Mouse (Mus musculus) embryonic facial prominence, embryonic 12.5 days (tissue): Measurements from ENCODE around the gene Mroh8. TPM values are rescaled to one million over a fixed set of nuclear protein-coding genes. Genes with fewer than 3 reads are reported as not detected.
A peak's percentile ranks its signal among the peaks of the same experiment; 100 is the strongest.
"Not testable (repeated sequence)": the region's sequence is repeated elsewhere in the genome, so short reads cannot be mapped to it uniquely, and the experiment has no call there.

ENCODE experiments used
- ATAC-seq: fragments of 200-750 bp; cut with Nextera tagmentation; 2 replicates; pipeline ENCODE4 v1.8.0; 2017; ENCODE audit not compliant: insufficient number of reproducible peaks, insufficient read depth, low FRiP score, low TSS enrichment
- H3K27ac ChIP-seq: fragments of 300-500 bp; sonication (generic); 2 replicates; pipeline ENCODE4 v1.5.1; 2016; ENCODE audit warnings: mild to moderate bottlenecking
- H3K27me3 ChIP-seq: fragments of 300-500 bp; sonication (generic); 2 replicates; pipeline ENCODE4 v1.6.1; 2016; ENCODE audit warnings: mild to moderate bottlenecking, moderate library complexity
- H3K36me3 ChIP-seq: fragments of 300-500 bp; sonication (generic); 2 replicates; pipeline ENCODE4 v1.6.1; 2016; ENCODE audit warnings: mild to moderate bottlenecking
- H3K4me1 ChIP-seq: fragments of 300-500 bp; sonication (generic); 2 replicates; pipeline ENCODE4 v1.6.1; 2016
- H3K4me2 ChIP-seq: fragments of 300-500 bp; sonication (generic); replicated peaks from 2 replicates; pipeline ENCODE4 v1.6.1; 2016; ENCODE audit warnings: mild to moderate bottlenecking, moderate library complexity
- H3K4me3 ChIP-seq: fragments of 300-500 bp; sonication (generic); 2 replicates; pipeline ENCODE4 v1.5.1; 2016; ENCODE audit warnings: mild to moderate bottlenecking
- H3K9ac ChIP-seq: fragments of 300-500 bp; sonication (generic); 2 replicates; pipeline ENCODE4 v1.6.1; 2016; ENCODE audit warnings: mild to moderate bottlenecking, moderate library complexity
- H3K9me3 ChIP-seq: fragments of 300-500 bp; sonication (generic); 2 replicates; pipeline ENCODE4 v1.6.1; 2016; ENCODE audit warnings: mild to moderate bottlenecking, moderate library complexity
- WGBS: fragments of 180-500 bp; shearing (Covaris S2); methylation state at CpG from one replicate; pipeline ENCODE4 v1.1.7; 2016; 5-methylcytosine and 5-hydroxymethylcytosine counted together
- polyA plus RNA-seq: library from polyadenylated mRNA; unstranded; fragments of >200 nt; fragmentation: Nextera tagmentation; extraction: Ambion mirVana; gene quantifications from 2 replicates; pipeline ENCODE4 v1.2.1, GENCODE M21; 2016

Gene Mroh8
- polyA plus RNA-seq, 1 experiment from 2014 or later: 0.65 TPM

- H3K4me1 ChIP-seq: no peaks in the 10 kb centered on the region
- peaks cover 62% of the 10 kb centered on the region for H3K36me3 ChIP-seq
- H3K9ac ChIP-seq: no peak overlapping the region
- no peak overlapping the region for H3K27ac ChIP-seq
- ATAC-seq: no peak
- H3K4me2 ChIP-seq: no peak overlapping the region
- H3K27me3 ChIP-seq: no peaks in the 10 kb centered on the region
- H3K9me3 ChIP-seq: no peaks in the 10 kb centered on the region
- H3K4me3 ChIP-seq: no peak overlapping the region
- whole genome bisulfite sequencing: 92% methylated on average over 13 of the region's 13 CpGs
These were observed 94.2 kb downstream of the Mroh8 start for GRCm38 (mm10) chr2:157185022-157185660.

- ATAC-seq: no peak
- Histone ChIP-seq H3K9me3 (no peaks in the 10 kb centered on the region), H3K4me2 (no peak overlapping the region), H3K9ac (no peak overlapping the region), H3K36me3 (peaks cover 55% of the 10 kb centered on the region), H3K4me1 (no peaks in the 10 kb centered on the region), H3K4me3 (no peak overlapping the region), H3K27me3 (no peaks in the 10 kb centered on the region), H3K27ac (no peak overlapping the region)
- 68% methylated on average over 6 of the region's 6 CpGs for whole genome bisulfite sequencing
These were observed 101.2 kb downstream of the Mroh8 start for GRCm38 (mm10) chr2:157178167-157178566.

- Histone ChIP-seq H3K27ac (no peak overlapping the region), H3K36me3 (peaks cover 58% of the 10 kb centered on the region), H3K4me2 (no peak overlapping the region), H3K4me1 (no peaks in the 10 kb centered on the region), H3K9me3 (no peaks in the 10 kb centered on the region), H3K9ac (no peak overlapping the region), H3K27me3 (no peaks in the 10 kb centered on the region), H3K4me3 (no peak overlapping the region)
- ATAC-seq: no peak
- 81% methylated on average over 3 of the region's 3 CpGs for WGBS
These were observed 103.1 kb downstream of the Mroh8 start for GRCm38 (mm10) chr2:157176248-157176647.

- no peak for ATAC-seq
- no peak overlapping the region for H3K9ac ChIP-seq
- no peaks in the 10 kb centered on the region for H3K4me1 ChIP-seq
- no peak overlapping the region for H3K27ac ChIP-seq
- 69% methylated on average over 5 of the region's 5 CpGs for WGBS
- no peak overlapping the region for H3K4me2 ChIP-seq
- peaks cover 56% of the 10 kb centered on the region for H3K36me3 ChIP-seq
- H3K27me3 ChIP-seq: no peaks in the 10 kb centered on the region
- no peaks in the 10 kb centered on the region for H3K9me3 ChIP-seq
- H3K4me3 ChIP-seq: no peak overlapping the region
These were observed 104.9 kb downstream of the Mroh8 start for GRCm38 (mm10) chr2:157174416-157174815.

- Histone ChIP-seq H3K4me2 (no peak overlapping the region), H3K36me3 (peaks cover 58% of the 10 kb centered on the region), H3K4me1 (no peaks in the 10 kb centered on the region), H3K9ac (no peak overlapping the region), H3K27ac (no peak overlapping the region), H3K9me3 (no peaks in the 10 kb centered on the region), H3K27me3 (no peaks in the 10 kb centered on the region), H3K4me3 (no peak overlapping the region)
- ATAC-seq: no peak
- 90% methylated on average over 6 of the region's 6 CpGs for WGBS
These were observed 105.8 kb downstream of the Mroh8 start for GRCm38 (mm10) chr2:157173555-157173954.

- no peaks in the 10 kb centered on the region for H3K9me3 ChIP-seq
- ATAC-seq: no peak
- H3K27me3 ChIP-seq: no peaks in the 10 kb centered on the region
- no peak overlapping the region for H3K9ac ChIP-seq
- no peak overlapping the region for H3K4me2 ChIP-seq
- H3K27ac ChIP-seq: no peak overlapping the region
- no peak overlapping the region for H3K4me3 ChIP-seq
- H3K36me3 ChIP-seq: peaks cover 61% of the 10 kb centered on the region
- WGBS: 92% methylated on average over 6 of the region's 6 CpGs
- no peaks in the 10 kb centered on the region for H3K4me1 ChIP-seq
These were observed 106.4 kb downstream of the Mroh8 start for GRCm38 (mm10) chr2:157172984-157173383.

GRCm38 (mm10) chr2:157170626-157171025 is 108.7 kb downstream of the Mroh8 start:
- Histone ChIP-seq H3K4me2 (no peak overlapping the region), H3K27ac (no peak overlapping the region), H3K36me3 (peaks cover 53% of the 10 kb centered on the region), H3K4me1 (no peaks in the 10 kb centered on the region), H3K9ac (peak overlapping the region; percentile 3; the same call in 1 of the 2 replicates), H3K27me3 (no peaks in the 10 kb centered on the region), H3K9me3 (no peaks in the 10 kb centered on the region), H3K4me3 (no peak overlapping the region)
- 71% methylated on average over 6 of the region's 6 CpGs for WGBS
- no peak for ATAC-seq

- Histone ChIP-seq H3K4me2 (no peak overlapping the region), H3K9me3 (no peaks in the 10 kb centered on the region), H3K4me3 (no peak overlapping the region), H3K4me1 (no peaks in the 10 kb centered on the region), H3K36me3 (peaks cover 51% of the 10 kb centered on the region), H3K27me3 (no peaks in the 10 kb centered on the region), H3K27ac (no peak overlapping the region), H3K9ac (no peak overlapping the region; the same call in 1 of the 2 replicates)
- ATAC-seq: no peak
- 36% methylated on average over 5 of the region's 5 CpGs for WGBS
These were observed 109.2 kb downstream of the Mroh8 start for GRCm38 (mm10) chr2:157170166-157170565.

GRCm38 (mm10) chr2:157166371-157167080 is 112.8 kb downstream of the Mroh8 start:
- Histone ChIP-seq H3K4me3 (no peak overlapping the region), H3K4me2 (no peak overlapping the region), H3K9me3 (no peaks in the 10 kb centered on the region), H3K36me3 (peaks cover 39% of the 10 kb centered on the region), H3K27me3 (no peaks in the 10 kb centered on the region), H3K4me1 (no peaks in the 10 kb centered on the region), H3K9ac (no peak overlapping the region), H3K27ac (no peak overlapping the region)
- ATAC-seq: no peak
- 92% methylated on average over 12 of the region's 12 CpGs for WGBS

GRCm38 (mm10) chr2:157165312-157166224 is 113.8 kb downstream of the Mroh8 start:
- H3K27ac ChIP-seq, H3K4me3 ChIP-seq, H3K9me3 ChIP-seq, H3K9ac ChIP-seq, H3K27me3 ChIP-seq, ATAC-seq, H3K4me1 ChIP-seq, H3K4me2 ChIP-seq: not testable (repeated sequence)
- H3K36me3 ChIP-seq: peaks cover 44% of the 10 kb centered on the region

- Histone ChIP-seq H3K27ac (no peak overlapping the region), H3K4me3 (no peak overlapping the region), H3K9ac (no peak overlapping the region), H3K4me1 (no peaks in the 10 kb centered on the region), H3K27me3 (no peaks in the 10 kb centered on the region), H3K4me2 (no peak overlapping the region), H3K36me3 (peaks cover 50% of the 10 kb centered on the region), H3K9me3 (no peaks in the 10 kb centered on the region)
- WGBS: 85% methylated on average over 2 of the region's 2 CpGs
- ATAC-seq: no peak
These were observed 115.2 kb downstream of the Mroh8 start for GRCm38 (mm10) chr2:157164101-157164500.
